Mouse (Mus musculus): ENCODE measurements around the gene Sf3b5. TPM values are rescaled to one million over a fixed set of nuclear protein-coding genes. Genes with fewer than 3 reads are reported as not detected.
A peak's percentile ranks its signal among the peaks of the same experiment; 100 is the strongest.
"Not testable (repeated sequence)": the region's sequence is repeated elsewhere in the genome, so short reads cannot be mapped to it uniquely, and the experiment has no call there.

Sf3b5 gene
- polyA plus RNA-seq, 1 experiment from 2014 or later, result 37.9 TPM

GRCm38 (mm10) chr10:13018510-13018909 is 13.4 kb downstream of the Sf3b5 start:
- DNase-seq (ENCODE audit: low spot score) (peak; percentile 71), ATAC-seq (replicated peaks; ENCODE audit: low FRiP score) (peak; percentile 44)
- H3K4me3 ChIP-seq (ENCODE audit: low read depth, low read length), result no peak overlapping the region
- no peak overlapping the region for H3K9ac ChIP-seq (ENCODE audit: low read length)
- WGBS, result 65% methylated on average over 7 of the region's 7 CpGs
- no peaks in the 10 kb centered on the region for H3K36me3 ChIP-seq (ENCODE audit: control insufficient read depth, insufficient read depth, low read length)
- no peaks in the 10 kb centered on the region for H3K9me3 ChIP-seq (ENCODE audit: control insufficient read depth, low read length)
- H3K4me1 ChIP-seq (replicated peaks; ENCODE audit: control insufficient read depth, insufficient read depth, low read length), result no peaks in the 10 kb centered on the region
- H3K27ac ChIP-seq (ENCODE audit: low read depth, low read length), result no peak overlapping the region
- no peak overlapping the region for H3K4me2 ChIP-seq (ENCODE audit: low read depth, low read length, severe bottlenecking)
- no peaks in the 10 kb centered on the region for H3K27me3 ChIP-seq (ENCODE audit: control insufficient read depth, insufficient read depth, low read length)

GRCm38 (mm10) chr10:13019026-13019425 is 13.9 kb downstream of the Sf3b5 start:
- WGBS, result 73% methylated on average over 5 of the region's 5 CpGs
- H3K4me3 ChIP-seq (ENCODE audit: low read depth, low read length), result no peak overlapping the region
- ATAC-seq (replicated peaks; ENCODE audit: low FRiP score) (no peak), DNase-seq (ENCODE audit: low spot score) (no peak)
- no peak overlapping the region for H3K27ac ChIP-seq (ENCODE audit: low read depth, low read length)
- no peaks in the 10 kb centered on the region for H3K9me3 ChIP-seq (ENCODE audit: control insufficient read depth, low read length)
- H3K27me3 ChIP-seq (ENCODE audit: control insufficient read depth, insufficient read depth, low read length), result no peaks in the 10 kb centered on the region
- no peaks in the 10 kb centered on the region for H3K36me3 ChIP-seq (ENCODE audit: control insufficient read depth, insufficient read depth, low read length)
- no peaks in the 10 kb centered on the region for H3K4me1 ChIP-seq (replicated peaks; ENCODE audit: control insufficient read depth, insufficient read depth, low read length)
- H3K4me2 ChIP-seq (ENCODE audit: low read depth, low read length, severe bottlenecking), result no peak overlapping the region
- no peak overlapping the region for H3K9ac ChIP-seq (ENCODE audit: low read length)

GRCm38 (mm10) chr10:13022103-13022502 is 17.0 kb downstream of the Sf3b5 start:
- no peak overlapping the region for H3K27ac ChIP-seq (ENCODE audit: low read depth, low read length)
- ATAC-seq (replicated peaks; ENCODE audit: low FRiP score) (no peak), DNase-seq (ENCODE audit: low spot score) (no peak)
- 89% methylated on average over 4 of the region's 4 CpGs for WGBS
- no peaks in the 10 kb centered on the region for H3K36me3 ChIP-seq (ENCODE audit: control insufficient read depth, insufficient read depth, low read length)
- no peaks in the 10 kb centered on the region for H3K9me3 ChIP-seq (ENCODE audit: control insufficient read depth, low read length)
- H3K4me1 ChIP-seq (replicated peaks; ENCODE audit: control insufficient read depth, insufficient read depth, low read length), result no peaks in the 10 kb centered on the region
- no peak overlapping the region for H3K9ac ChIP-seq (ENCODE audit: low read length)
- H3K4me2 ChIP-seq (ENCODE audit: low read depth, low read length, severe bottlenecking), result no peak overlapping the region
- no peak overlapping the region for H3K4me3 ChIP-seq (ENCODE audit: low read depth, low read length)
- no peaks in the 10 kb centered on the region for H3K27me3 ChIP-seq (ENCODE audit: control insufficient read depth, insufficient read depth, low read length)

- not testable (repeated sequence) for H3K27me3 ChIP-seq (ENCODE audit: control insufficient read depth, insufficient read depth, low read length); DNase-seq (ENCODE audit: low spot score); ATAC-seq (replicated peaks; ENCODE audit: low FRiP score); H3K9me3 ChIP-seq (ENCODE audit: control insufficient read depth, low read length); H3K36me3 ChIP-seq (ENCODE audit: control insufficient read depth, insufficient read depth, low read length); H3K9ac ChIP-seq (ENCODE audit: low read length); H3K27ac ChIP-seq (ENCODE audit: low read depth, low read length); H3K4me1 ChIP-seq (replicated peaks; ENCODE audit: control insufficient read depth, insufficient read depth, low read length); H3K4me2 ChIP-seq (ENCODE audit: low read depth, low read length, severe bottlenecking); H3K4me3 ChIP-seq (ENCODE audit: low read depth, low read length)
- WGBS, result 81% methylated on average over 3 of the region's 3 CpGs
These were observed 18.8 kb downstream of the Sf3b5 start for GRCm38 (mm10) chr10:13023985-13024384.

- ATAC-seq (replicated peaks; ENCODE audit: low FRiP score), result no peak
- Histone ChIP-seq H3K4me2 (ENCODE audit: low read depth, low read length, severe bottlenecking) (no peak overlapping the region), H3K4me1 (replicated peaks; ENCODE audit: control insufficient read depth, insufficient read depth, low read length) (no peaks in the 10 kb centered on the region), H3K27ac (ENCODE audit: low read depth, low read length) (no peak overlapping the region), H3K27me3 (ENCODE audit: control insufficient read depth, insufficient read depth, low read length) (no peaks in the 10 kb centered on the region), H3K4me3 (ENCODE audit: low read depth, low read length) (no peak overlapping the region), H3K36me3 (ENCODE audit: control insufficient read depth, insufficient read depth, low read length) (no peaks in the 10 kb centered on the region), H3K9ac (ENCODE audit: low read length) (no peak overlapping the region), H3K9me3 (ENCODE audit: control insufficient read depth, low read length) (no peaks in the 10 kb centered on the region)
- DNase-seq (ENCODE audit: low spot score), result no peak
- WGBS, result 92% methylated on average over 5 of the region's 5 CpGs
These were observed 22.6 kb downstream of the Sf3b5 start for GRCm38 (mm10) chr10:13027702-13028101.

GRCm38 (mm10) chr10:13028215-13028614 is 23.1 kb downstream of the Sf3b5 start:
- H3K9ac ChIP-seq (ENCODE audit: low read length), result no peak overlapping the region
- no peak overlapping the region for H3K4me2 ChIP-seq (ENCODE audit: low read depth, low read length, severe bottlenecking)
- H3K36me3 ChIP-seq (ENCODE audit: control insufficient read depth, insufficient read depth, low read length), result no peaks in the 10 kb centered on the region
- DNase-seq (ENCODE audit: low spot score) (no peak), ATAC-seq (replicated peaks; ENCODE audit: low FRiP score) (no peak)
- no peaks in the 10 kb centered on the region for H3K27me3 ChIP-seq (ENCODE audit: control insufficient read depth, insufficient read depth, low read length)
- 85% methylated on average over 1 of the region's 1 CpGs for WGBS
- no peaks in the 10 kb centered on the region for H3K4me1 ChIP-seq (replicated peaks; ENCODE audit: control insufficient read depth, insufficient read depth, low read length)
- no peak overlapping the region for H3K4me3 ChIP-seq (ENCODE audit: low read depth, low read length)
- no peak overlapping the region for H3K27ac ChIP-seq (ENCODE audit: low read depth, low read length)
- H3K9me3 ChIP-seq (ENCODE audit: control insufficient read depth, low read length), result no peaks in the 10 kb centered on the region

GRCm38 (mm10) chr10:13029416-13029815 is 24.3 kb downstream of the Sf3b5 start:
- Histone ChIP-seq H3K27me3 (ENCODE audit: control insufficient read depth, insufficient read depth, low read length) (no peaks in the 10 kb centered on the region), H3K9me3 (ENCODE audit: control insufficient read depth, low read length) (no peaks in the 10 kb centered on the region), H3K27ac (ENCODE audit: low read depth, low read length) (no peak overlapping the region), H3K36me3 (ENCODE audit: control insufficient read depth, insufficient read depth, low read length) (no peaks in the 10 kb centered on the region), H3K4me3 (ENCODE audit: low read depth, low read length) (no peak overlapping the region), H3K9ac (ENCODE audit: low read length) (no peak overlapping the region), H3K4me2 (ENCODE audit: low read depth, low read length, severe bottlenecking) (no peak overlapping the region), H3K4me1 (replicated peaks; ENCODE audit: control insufficient read depth, insufficient read depth, low read length) (no peaks in the 10 kb centered on the region)
- DNase-seq (ENCODE audit: low spot score) (no peak), ATAC-seq (replicated peaks; ENCODE audit: low FRiP score) (no peak)
- WGBS, result 88% methylated on average over 5 of the region's 5 CpGs

- no peak overlapping the region for H3K9ac ChIP-seq (ENCODE audit: low read length)
- 78% methylated on average over 3 of the region's 3 CpGs for WGBS
- H3K36me3 ChIP-seq (ENCODE audit: control insufficient read depth, insufficient read depth, low read length), result no peaks in the 10 kb centered on the region
- no peak overlapping the region for H3K27ac ChIP-seq (ENCODE audit: low read depth, low read length)
- ATAC-seq (replicated peaks; ENCODE audit: low FRiP score), result no peak
- no peaks in the 10 kb centered on the region for H3K9me3 ChIP-seq (ENCODE audit: control insufficient read depth, low read length)
- no peak for DNase-seq (ENCODE audit: low spot score)
- H3K27me3 ChIP-seq (ENCODE audit: control insufficient read depth, insufficient read depth, low read length), result no peaks in the 10 kb centered on the region
- no peak overlapping the region for H3K4me2 ChIP-seq (ENCODE audit: low read depth, low read length, severe bottlenecking)
- H3K4me1 ChIP-seq (replicated peaks; ENCODE audit: control insufficient read depth, insufficient read depth, low read length), result no peaks in the 10 kb centered on the region
- H3K4me3 ChIP-seq (ENCODE audit: low read depth, low read length), result no peak overlapping the region
These were observed 30.1 kb downstream of the Sf3b5 start for GRCm38 (mm10) chr10:13035270-13035669.

- WGBS, result 90% methylated on average over 5 of the region's 5 CpGs
- Histone ChIP-seq H3K27ac (ENCODE audit: low read depth, low read length) (no peak overlapping the region), H3K4me1 (replicated peaks; ENCODE audit: control insufficient read depth, insufficient read depth, low read length) (no peaks in the 10 kb centered on the region), H3K9me3 (ENCODE audit: control insufficient read depth, low read length) (no peaks in the 10 kb centered on the region; the same call in 1 of the 2 replicates), H3K36me3 (ENCODE audit: control insufficient read depth, insufficient read depth, low read length) (no peaks in the 10 kb centered on the region), H3K4me2 (ENCODE audit: low read depth, low read length, severe bottlenecking) (no peak overlapping the region), H3K27me3 (ENCODE audit: control insufficient read depth, insufficient read depth, low read length) (no peaks in the 10 kb centered on the region), H3K9ac (ENCODE audit: low read length) (no peak overlapping the region), H3K4me3 (ENCODE audit: low read depth, low read length) (no peak overlapping the region)
- DNase-seq (ENCODE audit: low spot score) (no peak), ATAC-seq (replicated peaks; ENCODE audit: low FRiP score) (no peak)
These were observed 34.6 kb downstream of the Sf3b5 start for GRCm38 (mm10) chr10:13039637-13040174.

Measured in forebrain, embryonic 11.5 days (tissue).